Mouse (Mus musculus) subcutaneous adipose tissue, adult 2 months (tissue): ENCODE results near the gene Gm8267. TPM values are rescaled to one million over a fixed set of nuclear protein-coding genes. Genes with fewer than 3 reads are reported as not detected.

Experiments
- polyA plus RNA-seq: library from polyadenylated mRNA; depleted of rRNA; stranded (reverse); fragments of >200 nt; gene quantifications from 2 replicates; pipeline ENCODE4 v1.2.3, GENCODE M21; 2012; ENCODE audit warnings: low replicate concordance; rRNA removed

The Gm8267 gene
- polyA plus RNA-seq, result not detected in 2 replicates

GRCm38 (mm10) chr14:44750240-44750639 is at the start of gene Gm8267:
TSS of gene Gm8267 (minus strand) at chr14:44750340.

GRCm38 (mm10) chr14:44706356-44706755 is 43.8 kb downstream of the Gm8267 start, which contains the start of gene Gm8257:
TSS of gene Gm8257 (minus strand) at chr14:44706456.

Other genes starting within 250 kb of the Gm8267 start
- not detected in 2 replicates for gene Gm17093, start 232.1 kb downstream of the Gm8267 start, polyA plus RNA-seq
- gene Gm8247, start 167.2 kb downstream of the Gm8267 start, polyA plus RNA-seq, result not detected in 2 replicates
- gene Gm5624, start 122.4 kb downstream of the Gm8267 start, polyA plus RNA-seq, result not detected in 2 replicates
- not detected in 2 replicates for gene Gm8257, start 43.9 kb downstream of the Gm8267 start, polyA plus RNA-seq
- 0.06 and 0.13 TPM in 2 replicates for gene Ptgdr, start 109.0 kb upstream of the Gm8267 start, polyA plus RNA-seq
- gene Ptger2, start 237.9 kb upstream of the Gm8267 start, polyA plus RNA-seq, result 4.0 and 4.2 TPM in 2 replicates